Mouse (Mus musculus): ENCODE data around the gene Kcnt2. TPM values are rescaled to one million over a fixed set of nuclear protein-coding genes. Genes with fewer than 3 reads are reported as not detected.

The Kcnt2 gene
- total and polyA plus RNA-seq, 3 experiments: 0.05 TPM; not detected in 2

- ATAC-seq (ENCODE audit: extremely low read depth, insufficient number of reproducible peaks, low FRiP score, poor library complexity, severe bottlenecking) (no peak), DNase-seq (ENCODE audit: low spot score) (no peak)
Measured at GRCm38 (mm10) chr1:140531285-140531908, 285.4 kb downstream of the Kcnt2 start.

GRCm38 (mm10) chr1:140534849-140535248, 288.9 kb downstream of the Kcnt2 start:
- H3K4me3 ChIP-seq (ENCODE audit: low read depth, low read length): no peak overlapping the region
- H3K36me3 ChIP-seq (replicated peaks): no peaks in the 10 kb centered on the region
- H3K27me3 ChIP-seq (ENCODE audit: insufficient read depth, low read length): no peaks in the 10 kb centered on the region
- no peak for TF ChIP-seq GATA1 (IDR thresholded peaks at IDR 0.05; ENCODE audit: borderline replicate concordance, low read length)
- no peak for TF ChIP-seq GATA2 (IDR thresholded peaks at IDR 0.05; ENCODE audit: borderline replicate concordance, low read depth, low read length)
- TF ChIP-seq POLR2AphosphoS5 (IDR thresholded peaks at IDR 0.05; ENCODE audit: insufficient replicate concordance, low read depth, low read length): no peak
- no peak for TF ChIP-seq CTCF (IDR thresholded peaks at IDR 0.05; ENCODE audit: low read depth, low read length)
- peaks cover 3% of the 10 kb centered on the region; the same call in 1 of the 2 replicates for H3K9me3 ChIP-seq (replicated peaks)
- no peak for DNase-seq (ENCODE audit: low spot score)
- H3K4me1 ChIP-seq (ENCODE audit: insufficient read depth, low read depth, low read length): no peaks in the 10 kb centered on the region
- ATAC-seq (ENCODE audit: extremely low read depth, insufficient number of reproducible peaks, low FRiP score, poor library complexity, severe bottlenecking): no peak

More at GRCm38 (mm10) chr1:140531285-140531908, 285.4 kb downstream of the Kcnt2 start:
- peaks cover 3% of the 10 kb centered on the region; the same call in 1 of the 2 replicates for H3K9me3 ChIP-seq (replicated peaks)
- TF ChIP-seq POLR2AphosphoS5 (IDR thresholded peaks at IDR 0.05; ENCODE audit: insufficient replicate concordance, low read depth, low read length): no peak
- no peak for TF ChIP-seq TAL1 (conservative IDR thresholded peaks at IDR 0.05; ENCODE audit: low read depth, low read length)
- no peak for TF ChIP-seq CTCF (IDR thresholded peaks at IDR 0.05; ENCODE audit: low read depth, low read length)
- no peak for TF ChIP-seq GATA2 (IDR thresholded peaks at IDR 0.05; ENCODE audit: borderline replicate concordance, low read depth, low read length)
- TF ChIP-seq GATA1 (IDR thresholded peaks at IDR 0.05; ENCODE audit: borderline replicate concordance, low read length): no peak
- H3K4me1 ChIP-seq (ENCODE audit: insufficient read depth, low read depth, low read length): no peaks in the 10 kb centered on the region
- H3K27me3 ChIP-seq (ENCODE audit: insufficient read depth, low read length): no peaks in the 10 kb centered on the region
- H3K36me3 ChIP-seq (replicated peaks): no peaks in the 10 kb centered on the region
- no peak overlapping the region for H3K4me3 ChIP-seq (ENCODE audit: low read depth, low read length)

GRCm38 (mm10) chr1:140542066-140542465, 296.1 kb downstream of the Kcnt2 start:
- DNase-seq (ENCODE audit: low spot score) (no peak), ATAC-seq (ENCODE audit: extremely low read depth, insufficient number of reproducible peaks, low FRiP score, poor library complexity, severe bottlenecking) (no peak)
- Histone ChIP-seq H3K9me3 (replicated peaks) (peaks cover 3% of the 10 kb centered on the region; the same call in 1 of the 2 replicates), H3K27me3 (ENCODE audit: insufficient read depth, low read length) (no peaks in the 10 kb centered on the region), H3K36me3 (replicated peaks) (no peaks in the 10 kb centered on the region), H3K4me3 (ENCODE audit: low read depth, low read length) (no peak overlapping the region), H3K4me1 (ENCODE audit: insufficient read depth, low read depth, low read length) (no peaks in the 10 kb centered on the region)
- no peak for TF ChIP-seq CTCF (IDR thresholded peaks at IDR 0.05; ENCODE audit: low read depth, low read length)
- TF ChIP-seq GATA2 (IDR thresholded peaks at IDR 0.05; ENCODE audit: borderline replicate concordance, low read depth, low read length): no peak
- no peak for TF ChIP-seq TAL1 (conservative IDR thresholded peaks at IDR 0.05; ENCODE audit: low read depth, low read length)
- no peak for TF ChIP-seq POLR2AphosphoS5 (IDR thresholded peaks at IDR 0.05; ENCODE audit: insufficient replicate concordance, low read depth, low read length)
- TF ChIP-seq GATA1 (IDR thresholded peaks at IDR 0.05; ENCODE audit: borderline replicate concordance, low read length): no peak

DNA sequence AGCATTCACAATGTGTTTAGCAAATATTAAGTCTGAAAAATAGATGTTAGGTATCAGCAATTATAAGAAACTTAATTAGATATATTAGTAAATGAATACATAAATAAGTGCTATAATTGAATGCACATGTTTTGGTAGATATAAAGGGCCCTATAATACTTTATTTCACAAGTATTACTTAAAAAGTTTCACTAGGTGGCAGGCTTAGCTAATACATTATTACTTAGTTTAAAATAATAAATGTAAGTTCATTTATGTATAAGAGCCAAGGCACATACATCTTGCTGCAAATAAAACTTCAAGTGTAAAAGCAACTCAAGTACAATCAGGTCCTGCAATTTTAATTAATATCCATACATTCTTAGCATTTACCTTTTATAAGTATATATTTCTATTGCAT, 302.8 kb downstream of the Kcnt2 start:
- ATAC-seq (ENCODE audit: extremely low read depth, insufficient number of reproducible peaks, low FRiP score, poor library complexity, severe bottlenecking) (no peak), DNase-seq (ENCODE audit: low spot score) (no peak)
- H3K4me1 ChIP-seq (ENCODE audit: insufficient read depth, low read depth, low read length): no peaks in the 10 kb centered on the region
- no peaks in the 10 kb centered on the region for H3K36me3 ChIP-seq (replicated peaks)
- no peaks in the 10 kb centered on the region for H3K27me3 ChIP-seq (ENCODE audit: insufficient read depth, low read length)
- H3K4me3 ChIP-seq (ENCODE audit: low read depth, low read length): no peak overlapping the region
- 0 out of 2 replicates have a peak, but pooled peaks cover 3% of the 10 kb centered on the region for H3K9me3 ChIP-seq (replicated peaks)
- TF ChIP-seq GATA2 (IDR thresholded peaks at IDR 0.05; ENCODE audit: borderline replicate concordance, low read depth, low read length): no peak
- no peak for TF ChIP-seq CTCF (IDR thresholded peaks at IDR 0.05; ENCODE audit: low read depth, low read length)
- TF ChIP-seq TAL1 (conservative IDR thresholded peaks at IDR 0.05; ENCODE audit: low read depth, low read length): no peak
- no peak for TF ChIP-seq POLR2AphosphoS5 (IDR thresholded peaks at IDR 0.05; ENCODE audit: insufficient replicate concordance, low read depth, low read length)
- no peak for TF ChIP-seq GATA1 (IDR thresholded peaks at IDR 0.05; ENCODE audit: borderline replicate concordance, low read length)

DNA sequence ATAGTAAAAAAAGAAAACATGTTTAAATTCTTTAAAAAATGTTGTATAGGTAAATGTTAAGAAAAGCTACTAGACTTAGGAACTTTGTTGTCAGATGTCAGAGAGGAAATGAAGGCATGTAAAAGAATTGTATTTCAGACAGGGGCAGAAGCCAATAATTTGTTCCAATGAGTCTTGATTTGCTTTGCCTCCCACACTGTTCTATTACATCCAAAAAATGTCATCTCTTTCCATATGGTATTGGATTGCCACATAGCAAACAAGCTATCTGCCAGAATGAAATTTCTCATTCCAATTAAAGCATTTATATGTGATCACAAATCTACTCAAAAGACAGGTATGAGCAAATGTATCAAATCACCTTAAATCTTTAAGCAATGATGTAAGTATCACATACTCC, 314.8 kb downstream of the Kcnt2 start:
- TF ChIP-seq TAL1 (conservative IDR thresholded peaks at IDR 0.05; ENCODE audit: low read depth, low read length): no peak
- TF ChIP-seq CTCF (IDR thresholded peaks at IDR 0.05; ENCODE audit: low read depth, low read length): no peak
- no peak for TF ChIP-seq GATA2 (IDR thresholded peaks at IDR 0.05; ENCODE audit: borderline replicate concordance, low read depth, low read length)
- no peak for TF ChIP-seq GATA1 (IDR thresholded peaks at IDR 0.05; ENCODE audit: borderline replicate concordance, low read length)
- no peak for TF ChIP-seq POLR2AphosphoS5 (IDR thresholded peaks at IDR 0.05; ENCODE audit: insufficient replicate concordance, low read depth, low read length)
- DNase-seq (ENCODE audit: low spot score) (no peak), ATAC-seq (ENCODE audit: extremely low read depth, insufficient number of reproducible peaks, low FRiP score, poor library complexity, severe bottlenecking) (no peak)
- H3K27me3 ChIP-seq (ENCODE audit: insufficient read depth, low read length): no peaks in the 10 kb centered on the region
- peaks cover 4% of the 10 kb centered on the region for H3K9me3 ChIP-seq (replicated peaks)
- no peak overlapping the region for H3K4me3 ChIP-seq (ENCODE audit: low read depth, low read length)
- no peaks in the 10 kb centered on the region for H3K4me1 ChIP-seq (ENCODE audit: insufficient read depth, low read depth, low read length)
- H3K36me3 ChIP-seq (replicated peaks): no peaks in the 10 kb centered on the region

DNA sequence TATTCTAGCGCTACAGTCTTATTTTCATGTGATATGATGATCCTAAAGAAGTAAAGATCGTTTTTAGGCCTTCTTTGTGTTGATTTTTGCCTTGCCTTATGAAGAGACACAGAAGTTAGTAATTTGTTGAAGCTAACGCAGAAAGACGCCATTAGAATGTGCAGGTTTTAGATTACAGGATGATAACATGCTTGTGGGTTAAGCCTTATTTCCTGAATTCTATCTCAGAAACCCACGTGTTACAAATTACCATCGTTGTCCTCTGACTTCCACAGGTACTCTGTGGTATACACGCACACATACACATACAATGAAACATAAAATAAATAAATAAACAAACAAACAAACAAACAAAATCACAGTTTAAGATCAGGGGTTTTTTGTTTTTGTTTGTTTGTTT, 326.2 kb downstream of the Kcnt2 start:
- no peaks in the 10 kb centered on the region for H3K4me1 ChIP-seq (ENCODE audit: insufficient read depth, low read depth, low read length)
- no peaks in the 10 kb centered on the region for H3K27me3 ChIP-seq (ENCODE audit: insufficient read depth, low read length)
- no peak overlapping the region for H3K4me3 ChIP-seq (ENCODE audit: low read depth, low read length)
- no peak for TF ChIP-seq TAL1 (conservative IDR thresholded peaks at IDR 0.05; ENCODE audit: low read depth, low read length)
- no peak for TF ChIP-seq CTCF (IDR thresholded peaks at IDR 0.05; ENCODE audit: low read depth, low read length)
- no peak for TF ChIP-seq POLR2AphosphoS5 (IDR thresholded peaks at IDR 0.05; ENCODE audit: insufficient replicate concordance, low read depth, low read length)
- no peak for TF ChIP-seq GATA1 (IDR thresholded peaks at IDR 0.05; ENCODE audit: borderline replicate concordance, low read length)
- TF ChIP-seq GATA2 (IDR thresholded peaks at IDR 0.05; ENCODE audit: borderline replicate concordance, low read depth, low read length): no peak
- DNase-seq (ENCODE audit: low spot score): no peak
- no peaks in the 10 kb centered on the region for H3K36me3 ChIP-seq (replicated peaks)
- H3K9me3 ChIP-seq (replicated peaks): no peaks in the 10 kb centered on the region
- ATAC-seq (ENCODE audit: extremely low read depth, insufficient number of reproducible peaks, low FRiP score, poor library complexity, severe bottlenecking): no peak
